14 mouse cellular contexts compared by ENCODE assay signal in genomic region chr17:43068846-43069553, GRCm38 (mm10). TPM values are rescaled to one million over a fixed set of nuclear protein-coding genes. Genes with fewer than 3 reads are reported as not detected.
DNase-seq lines count a peak whose midpoint lies in the region; ATAC-seq and TF ChIP-seq lines count a peak whose summit lies in the region.
"Had no signal": no experiment of that assay in that cellular context is flagged by ENCODE, and none has a peak within 500 bp of the region (broad histone marks: within the 10 kb centered on the region; RNA-seq: fewer than 3 reads in every experiment).

No protein-coding gene starts in this region.

- H3K4me2 ChIP-seq in forebrain, embryonic 12.5 days: no peak overlapping the region
- no peak overlapping the region for H3K4me2 ChIP-seq in forebrain, postnatal 0 days (ENCODE audit: low read depth)
- H3K4me2 ChIP-seq in kidney, embryonic 16.5 days (replicated peaks; ENCODE audit: low read depth, low read length): no peak overlapping the region
- H3K4me2 ChIP-seq: lung, embryonic 15.5 days had no signal

- no peak overlapping the region for H3K4me3 ChIP-seq in forebrain, embryonic 12.5 days (replicated peaks)
- no peak overlapping the region for H3K4me3 ChIP-seq in forebrain, embryonic 10.5 days
- no peak overlapping the region for H3K4me3 ChIP-seq in forebrain, postnatal 0 days (ENCODE audit: low read depth, low read length)
- no peak overlapping the region for H3K4me3 ChIP-seq in kidney, embryonic 16.5 days (ENCODE audit: low read length)
- H3K4me3 ChIP-seq: lung, embryonic 15.5 days had no signal

- H3K27ac ChIP-seq in forebrain, embryonic 12.5 days: no peak overlapping the region
- no peak overlapping the region for H3K27ac ChIP-seq in forebrain, embryonic 10.5 days
- no peak overlapping the region for H3K27ac ChIP-seq in forebrain, postnatal 0 days (ENCODE audit: low read depth, low read length)
- H3K27ac ChIP-seq in kidney, embryonic 16.5 days (ENCODE audit: low read length): peak overlapping the region; percentile 22; the same call in 1 of the 2 replicates
- H3K27ac ChIP-seq: lung, embryonic 15.5 days had no signal

- no peaks in the 10 kb centered on the region for H3K27me3 ChIP-seq in forebrain, embryonic 12.5 days
- H3K27me3 ChIP-seq in forebrain, embryonic 10.5 days (ENCODE audit: poor library complexity, severe bottlenecking): no peaks in the 10 kb centered on the region
- H3K27me3 ChIP-seq in forebrain, postnatal 0 days (ENCODE audit: insufficient read depth, low read length): no peaks in the 10 kb centered on the region
- no peaks in the 10 kb centered on the region for H3K27me3 ChIP-seq in kidney, embryonic 16.5 days (ENCODE audit: insufficient read depth, low read length)
- H3K27me3 ChIP-seq: lung, embryonic 15.5 days had no signal

- 0 out of 2 replicates have a peak, but pooled peaks have one; percentile 14 for ATAC-seq in forebrain, embryonic 12.5 days (ENCODE audit: low FRiP score)
- peak; percentile 8; the same call in 1 of the 2 replicates for ATAC-seq in forebrain, postnatal 0 days
- peak; percentile 86 for ATAC-seq in kidney, embryonic 16.5 days (ENCODE audit: low FRiP score, low TSS enrichment)
- no peak for ATAC-seq in inflammation-experienced regulatory T-cells, adult 6 months
- ATAC-seq: midbrain, embryonic 16.5 days had no signal

- H3K9ac ChIP-seq in forebrain, embryonic 12.5 days: no peak overlapping the region
- no peak overlapping the region for H3K9ac ChIP-seq in forebrain, postnatal 0 days
- no peak overlapping the region for H3K9ac ChIP-seq in kidney, embryonic 16.5 days (replicated peaks; ENCODE audit: low read length)
- H3K9ac ChIP-seq: lung, embryonic 15.5 days had no signal

- H3K36me3 ChIP-seq in forebrain, embryonic 12.5 days (replicated peaks): peaks cover 26% of the 10 kb centered on the region
- peaks cover 55% of the 10 kb centered on the region for H3K36me3 ChIP-seq in forebrain, embryonic 10.5 days (replicated peaks)
- peaks cover 28% of the 10 kb centered on the region for H3K36me3 ChIP-seq in forebrain, postnatal 0 days (ENCODE audit: insufficient read depth)
- peaks cover 12% of the 10 kb centered on the region for H3K36me3 ChIP-seq in kidney, embryonic 16.5 days (ENCODE audit: insufficient read depth, low read length)
- H3K36me3 ChIP-seq: lung, embryonic 15.5 days had no signal

- no peak for DNase-seq in forebrain, embryonic 10.5 days (ENCODE audit: extremely low spot score, low spot score)
- peak; percentile 52 for DNase-seq in 3T3-L1 (ENCODE audit: low read depth, low spot score)
- DNase-seq in forebrain, postnatal 0 days: no peak
- DNase-seq in urinary bladder, postnatal 25 days (ENCODE audit: low spot score): no peak
- DNase-seq in left cerebral cortex, adult 11 months (ENCODE audit: low spot score): no peak
- DNase-seq: cerebellum, adult 18-20 months; heart, postnatal 14 days; layer of hippocampus, adult 9-11 months; right cerebral cortex, postnatal 4 days had no signal

- H3K4me1 ChIP-seq in forebrain, embryonic 12.5 days: no peaks in the 10 kb centered on the region
- H3K4me1 ChIP-seq in forebrain, embryonic 10.5 days: no peaks in the 10 kb centered on the region
- H3K4me1 ChIP-seq in forebrain, postnatal 0 days (ENCODE audit: insufficient read depth): no peaks in the 10 kb centered on the region
- H3K4me1 ChIP-seq in kidney, embryonic 16.5 days (ENCODE audit: insufficient read depth, low read length): 0 out of 2 replicates have a peak, but pooled peaks cover 14% of the 10 kb centered on the region

- H3K9me3 ChIP-seq in forebrain, embryonic 12.5 days: no peaks in the 10 kb centered on the region
- H3K9me3 ChIP-seq in forebrain, embryonic 10.5 days: no peaks in the 10 kb centered on the region
- no peaks in the 10 kb centered on the region for H3K9me3 ChIP-seq in forebrain, postnatal 0 days (ENCODE audit: low read length)
- H3K9me3 ChIP-seq in kidney, embryonic 16.5 days (ENCODE audit: low read length): no peaks in the 10 kb centered on the region
- H3K9me3 ChIP-seq: lung, embryonic 15.5 days had no signal

- no peak for TF ChIP-seq CTCF in forebrain, postnatal 0 days (IDR thresholded peaks at IDR 0.05; ENCODE audit: low read depth)

- 67% methylated on average over 7 of the region's 7 CpGs for WGBS in forebrain, embryonic 12.5 days
- 79% methylated on average over 7 of the region's 7 CpGs for WGBS in forebrain, embryonic 10.5 days
- 54% methylated on average over 7 of the region's 7 CpGs for WGBS in forebrain, postnatal 0 days
- 73% methylated on average over 7 of the region's 7 CpGs for WGBS in kidney, embryonic 16.5 days

RNA-seq across cellular contexts. Expression of gene Tnfrsf21, which starts 52.6 kb away (rescaled TPM):
- polyA plus RNA-seq in forebrain, embryonic 12.5 days (2016; fragmentation: Nextera tagmentation; extraction: Ambion mirVana): 39.0 and 41.0 TPM in 2 replicates
- polyA plus RNA-seq in forebrain, embryonic 10.5 days (2016; fragmentation: Nextera tagmentation; extraction: Ambion mirVana): 24.5 and 26.8 TPM in 2 replicates
- 50.8 and 71.4 TPM in 2 replicates for total RNA-seq in forebrain, postnatal 0 days (2014; rRNA removed)
- 58.9 and 73.7 TPM in 2 replicates for polyA plus RNA-seq in forebrain, postnatal 0 days (2015; fragmentation: Nextera tagmentation; extraction: Ambion mirVana)
- polyA plus RNA-seq in kidney, embryonic 16.5 days (2015; fragmentation: Nextera tagmentation; extraction: Ambion mirVana): 65.1 and 69.7 TPM in 2 replicates
- under 1 TPM in 2 of 3 experiments, not detected in 1; 0.19 to 0.25 TPM for polyA plus RNA-seq in inflammation-experienced regulatory T-cells, adult 6 months (2017; shearing (Covaris generic))

Comparison
In these comparisons a context has a peak if more than half of its experiments do, and no peak if none do; other contexts are left out.
1. RNA of gene Tnfrsf21, which starts 52.6 kb away (polyA plus RNA-seq): 58.9 to 73.7 TPM in forebrain, postnatal 0 days, 65.1 to 69.7 TPM in kidney, embryonic 16.5 days, 39.0 to 41.0 TPM in forebrain, embryonic 12.5 days and 24.5 to 26.8 TPM in forebrain, embryonic 10.5 days; 0.19 to 0.25 TPM in inflammation-experienced regulatory T-cells, adult 6 months; every median in the first group is over 10 times any median in the second.